Mouse (Mus musculus) thymus, adult 2 months (tissue): ENCODE data around the gene Tcf12.

Source experiments
- CTCF ChIP-seq: fragments of 200-500 bp; IDR thresholded peaks from 2 replicates; pipeline ENCODE4 v1.5.1; 2012; ENCODE audit warnings: mild to moderate bottlenecking, control low read depth, low read length, moderate library complexity, borderline replicate concordance; ENCODE audit not compliant: control insufficient read depth, poor library complexity, insufficient read depth; ENCODE audit errors: extremely low read depth
- POLR2A ChIP-seq: fragments of 200-500 bp; IDR thresholded peaks from 2 replicates; pipeline ENCODE4 v1.6.1; 2012; ENCODE audit warnings: mild to moderate bottlenecking, low read length, control low read depth, moderate library complexity; ENCODE audit not compliant: control insufficient read depth, poor library complexity, insufficient read depth; ENCODE audit errors: extremely low read depth

- no peak for TF ChIP-seq CTCF
- no peak for TF ChIP-seq POLR2A
Observed at GRCm38 (mm10) chr9:71934833-71935232, 176.8 kb downstream of the Tcf12 start.
